Mouse (Mus musculus): Measurements from ENCODE around the gene Pitpnb.

DNA sequence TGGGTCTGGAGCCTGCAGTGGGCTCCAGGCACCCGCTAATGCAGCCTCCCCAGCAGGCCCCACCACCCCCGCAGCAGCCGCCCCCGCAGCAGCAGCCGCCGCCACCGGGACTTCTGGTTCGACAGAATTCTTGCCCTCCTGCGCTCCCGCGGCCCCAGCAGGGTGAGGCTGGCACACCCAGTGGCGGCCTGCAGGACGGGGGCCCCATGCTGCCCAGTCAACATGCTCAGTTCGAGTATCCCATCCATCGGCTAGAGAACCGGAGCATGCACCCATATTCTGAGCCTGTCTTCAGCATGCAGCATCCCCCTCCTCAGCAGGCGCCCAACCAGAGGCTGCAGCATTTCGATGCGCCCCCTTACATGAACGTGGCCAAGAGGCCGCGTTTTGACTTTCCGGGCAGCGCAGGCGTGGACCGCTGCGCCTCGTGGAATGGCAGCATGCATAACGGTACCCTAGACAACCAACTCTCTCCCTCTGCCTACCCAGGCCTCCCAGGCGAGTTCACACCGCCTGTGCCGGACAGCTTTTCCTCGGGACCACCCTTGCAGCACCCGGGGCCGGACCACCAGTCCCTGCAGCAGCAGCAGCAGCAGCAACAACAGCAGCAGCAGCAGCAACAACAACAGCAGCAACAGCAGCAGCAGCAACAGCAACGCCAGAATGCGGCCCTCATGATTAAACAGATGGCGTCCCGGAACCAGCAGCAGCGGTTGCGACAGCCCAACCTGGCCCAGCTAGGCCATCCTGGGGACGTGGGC lies 88.7 kb downstream of the Pitpnb start:
- TF ChIP-seq POLR2A (IDR thresholded peaks at IDR 0.05; ENCODE audit: borderline replicate concordance, low read depth, low read length) (no peak), CTCF (IDR thresholded peaks at IDR 0.05; ENCODE audit: low read depth, low read length) (no peak)
